Mouse (Mus musculus) lung, adult 2 months (tissue): ENCODE results near the gene Tnrc18. TPM values are rescaled to one million over a fixed set of nuclear protein-coding genes. Genes with fewer than 3 reads are reported as not detected.

ENCODE experiments used
- DNase-seq: peaks from one replicate; pipeline ENCODE4 v3.0.0; 2022
- H3K4me1 ChIP-seq: fragments of 200-500 bp; 2 replicates; pipeline ENCODE4 v1.6.1; 2011; ENCODE audit warnings: low read length; ENCODE audit not compliant: control insufficient read depth, insufficient read depth
- H3K4me3 ChIP-seq: fragments of 200-500 bp; replicated peaks from 2 replicates; pipeline ENCODE3; 2011; ENCODE audit warnings: low read depth, mild to moderate bottlenecking, control low read depth, low read length; ENCODE audit errors: extremely low read depth
- CTCF ChIP-seq: fragments of 200-500 bp; IDR thresholded peaks from 2 replicates; pipeline ENCODE4 v1.5.1; 2011; ENCODE audit warnings: mild to moderate bottlenecking, low read length, control low read depth; ENCODE audit not compliant: insufficient read depth
- POLR2A ChIP-seq: fragments of 200-500 bp; IDR thresholded peaks from 2 replicates; pipeline ENCODE4 v1.6.1; 2011; ENCODE audit warnings: low read depth, mild to moderate bottlenecking, control low read depth, low read length, borderline replicate concordance; ENCODE audit errors: extremely low read depth
- WGBS: fragments of 180-500 bp; shearing (Covaris S2); methylation state at CpG from one replicate; pipeline ENCODE4 v1.1.7; 2018; 5-methylcytosine and 5-hydroxymethylcytosine counted together
- polyA plus RNA-seq: library from polyadenylated mRNA; depleted of rRNA; stranded (reverse); fragments of >200 nt; gene quantifications from 2 replicates; pipeline ENCODE4 v1.2.3, GENCODE M21; 2012

Tnrc18 gene
- polyA plus RNA-seq, 1 experiment: 60.1 TPM

GRCm38 (mm10) chr5:142818435-142819360, 1.2 kb upstream of the Tnrc18 start:
- Histone ChIP-seq H3K4me3 (peak overlapping the region; percentile 74), H3K4me1 (0 out of 2 replicates have a peak, but pooled peaks cover 4% of the 10 kb centered on the region)
- TF ChIP-seq CTCF (no peak), POLR2A (no peak; the same call in 1 of the 2 replicates)
- DNase-seq: peak; percentile 76
- under 1% methylated on average over 43 of the region's 43 CpGs for WGBS

- TF ChIP-seq CTCF (no peak), POLR2A (no peak)
- peak; percentile 81 for DNase-seq
- peak overlapping the region; percentile 95 for H3K4me3 ChIP-seq
- peaks cover 17% of the 10 kb centered on the region for H3K4me1 ChIP-seq
- under 1% methylated on average over 69 of the region's 71 CpGs for WGBS
Measured at GRCm38 (mm10) chr5:142816811-142817523, 495 bp downstream of the Tnrc18 start.

- TF ChIP-seq CTCF (no peak), POLR2A (peak; percentile 64; the same call in 1 of the 2 replicates)
- DNase-seq: peak; percentile 70
- Histone ChIP-seq H3K4me3 (peak overlapping the region; percentile 95), H3K4me1 (peaks cover 23% of the 10 kb centered on the region)
- WGBS: 1% methylated on average over 39 of the region's 39 CpGs
Measured at GRCm38 (mm10) chr5:142816031-142816810, 1.2 kb downstream of the Tnrc18 start.

DNA sequence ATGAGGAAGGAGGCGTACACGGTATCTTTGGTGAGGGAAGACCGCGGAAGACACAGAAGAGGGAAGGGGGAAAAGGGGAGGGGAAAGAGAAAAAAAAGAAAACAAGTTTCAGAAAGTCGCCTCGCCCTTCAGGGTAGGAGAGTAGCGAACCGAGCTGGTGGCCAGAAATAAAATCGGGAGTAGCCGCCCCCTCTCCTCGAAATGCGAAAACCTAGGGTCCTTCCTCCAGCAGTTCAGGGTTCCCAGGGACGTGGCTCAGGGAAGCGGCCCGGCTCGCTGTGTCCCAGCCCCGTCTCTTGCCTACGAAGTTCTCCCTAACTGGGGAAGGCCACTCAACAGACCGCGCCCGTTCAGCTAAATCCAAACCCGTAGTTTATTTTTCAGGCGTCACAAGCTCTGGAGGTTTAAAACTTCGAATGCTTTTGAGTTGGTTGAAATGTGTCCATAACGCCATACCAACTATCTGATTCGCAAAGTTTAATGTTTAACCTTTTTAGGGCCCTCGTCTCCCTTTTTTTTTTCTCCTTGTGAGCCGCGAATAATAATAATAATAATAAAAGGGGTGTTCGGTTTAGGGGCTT, 2.0 kb downstream of the Tnrc18 start:
- TF ChIP-seq CTCF (no peak), POLR2A (peak; percentile 32; the same call in 1 of the 2 replicates)
- Histone ChIP-seq H3K4me3 (peak overlapping the region; percentile 95), H3K4me1 (peaks cover 28% of the 10 kb centered on the region)
- peak; percentile 70 for DNase-seq
- WGBS: under 1% methylated on average over 30 of the region's 30 CpGs

- peaks cover 28% of the 10 kb centered on the region for H3K4me1 ChIP-seq
- H3K4me3 ChIP-seq: peak overlapping the region; percentile 81
- TF ChIP-seq POLR2A (no peak), CTCF (no peak)
- peak; percentile 78 for DNase-seq
- WGBS: under 1% methylated on average over 62 of the region's 62 CpGs
Measured at GRCm38 (mm10) chr5:142814711-142815420, 2.6 kb downstream of the Tnrc18 start.

- peak; percentile 63 for DNase-seq
- TF ChIP-seq POLR2A (no peak; the same call in 1 of the 2 replicates), CTCF (no peak)
- peaks cover 28% of the 10 kb centered on the region for H3K4me1 ChIP-seq
- H3K4me3 ChIP-seq: peak overlapping the region; percentile 81
- under 1% methylated on average over 22 of the region's 22 CpGs for WGBS
Measured at GRCm38 (mm10) chr5:142814161-142814651, 3.3 kb downstream of the Tnrc18 start.

- DNase-seq: no peak
- 11% methylated on average over 23 of the region's 23 CpGs for WGBS
- TF ChIP-seq CTCF (no peak), POLR2A (no peak)
- Histone ChIP-seq H3K4me1 (peaks cover 28% of the 10 kb centered on the region), H3K4me3 (peak overlapping the region; percentile 81)
Measured at GRCm38 (mm10) chr5:142813722-142814111, 3.7 kb downstream of the Tnrc18 start.
